In the genomic region with DNA sequence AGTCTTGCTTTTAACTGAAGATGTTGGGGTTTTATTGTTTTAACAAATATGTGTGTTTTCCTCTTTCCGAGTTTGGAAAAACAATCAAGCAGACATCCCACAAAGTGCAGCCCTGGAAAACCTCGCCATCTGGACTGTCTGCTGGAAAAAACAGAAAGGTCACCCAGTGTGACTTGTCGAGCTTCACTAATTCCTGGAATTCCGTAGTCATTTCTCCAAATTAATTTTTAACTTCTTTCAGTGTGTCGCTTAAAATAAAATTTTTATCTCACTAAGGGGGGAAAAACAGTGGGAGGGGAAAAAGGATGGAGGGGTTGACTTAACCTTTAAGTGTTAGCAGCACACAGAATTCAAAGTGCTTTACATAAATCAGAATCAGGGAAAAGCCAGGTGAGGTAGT, we compare ENCODE assay signal across 18 mouse cellular contexts. TPM values are rescaled to one million over a fixed set of nuclear protein-coding genes. Genes with fewer than 3 reads are reported as not detected.
DNase-seq lines count a peak whose midpoint lies in the region; ATAC-seq and TF ChIP-seq lines count a peak whose summit lies in the region.
"Had no signal": no experiment of that assay in that cellular context is flagged by ENCODE, and none has a peak within 500 bp of the region (broad histone marks: within the 10 kb centered on the region; RNA-seq: fewer than 3 reads in every experiment).

No protein-coding gene starts in this region.

- no peak overlapping the region for H3K4me3 ChIP-seq in liver, adult 2 months (ENCODE audit: insufficient read depth, low read depth, low read length)
- no peak overlapping the region for H3K4me3 ChIP-seq in liver, postnatal 0 days (ENCODE audit: low read depth, low read length)
- H3K4me3 ChIP-seq in kidney, embryonic 15.5 days (replicated peaks) = no peak overlapping the region
- no peak overlapping the region for H3K4me3 ChIP-seq in limb, embryonic 12.5 days (replicated peaks)
- H3K4me3 ChIP-seq: embryonic facial prominence, embryonic 10.5 days; erythroblast, embryonic 14.5 days; forebrain, embryonic 15.5 days; heart, embryonic 13.5 days had no signal

- no peak for TF ChIP-seq POLR2A in liver, adult 2 months (IDR thresholded peaks at IDR 0.05; ENCODE audit: extremely low read depth, insufficient read depth, low read length)

- no peak for TF ChIP-seq EP300 in liver, postnatal 0 days (IDR thresholded peaks at IDR 0.05; ENCODE audit: low read depth)

- H3K4me2 ChIP-seq in liver, postnatal 0 days (ENCODE audit: low read depth, low read length) = no peak overlapping the region
- peak overlapping the region; percentile 20 for H3K4me2 ChIP-seq in kidney, embryonic 15.5 days
- H3K4me2 ChIP-seq in limb, embryonic 12.5 days = no peak overlapping the region
- H3K4me2 ChIP-seq: forebrain, embryonic 15.5 days; heart, embryonic 13.5 days; liver, embryonic 11.5 days had no signal

- peak overlapping the region; percentile 34; the same call in 1 of the 2 replicates for H3K9ac ChIP-seq in liver, adult 2 months (ENCODE audit: low read depth, low read length)
- H3K9ac ChIP-seq in liver, postnatal 0 days (replicated peaks) = no peak overlapping the region
- H3K9ac ChIP-seq in kidney, embryonic 15.5 days = no peak overlapping the region
- H3K9ac ChIP-seq in limb, embryonic 12.5 days (replicated peaks) = no peak overlapping the region
- H3K9ac ChIP-seq: forebrain, embryonic 15.5 days; heart, embryonic 13.5 days had no signal

- TF ChIP-seq CTCF in liver, adult 2 months (IDR thresholded peaks at IDR 0.05; ENCODE audit: low read depth, low read length) = no peak
- no peak for TF ChIP-seq CTCF in liver, postnatal 0 days (IDR thresholded peaks at IDR 0.05; ENCODE audit: low read depth)

- WGBS in liver, adult 2 months = 6% methylated on average over 5 of the region's 5 CpGs
- WGBS in liver, postnatal 0 days (ENCODE audit: insufficient replicate concordance) = 38% methylated on average over 5 of the region's 5 CpGs
- WGBS in kidney, embryonic 15.5 days = 5% methylated on average over 5 of the region's 5 CpGs
- WGBS in limb, embryonic 12.5 days = 33% methylated on average over 5 of the region's 5 CpGs

- H3K79me2 ChIP-seq in liver, adult 2 months (ENCODE audit: control insufficient read depth, insufficient read depth, low read length) = no peaks in the 10 kb centered on the region

- no peak for ATAC-seq in liver, postnatal 0 days
- ATAC-seq in kidney, embryonic 15.5 days (replicated peaks; ENCODE audit: low FRiP score) = peak; percentile 63
- no peak for ATAC-seq in limb, embryonic 12.5 days (ENCODE audit: insufficient number of reproducible peaks, insufficient read depth, low FRiP score, low TSS enrichment, low read depth)
- ATAC-seq: forebrain, embryonic 15.5 days had no signal

- peak; percentile 81 for DNase-seq in liver, adult 2 months (ENCODE audit: extremely low read depth, low read depth, low spot score)
- no peak for DNase-seq in liver, postnatal 0 days
- DNase-seq in kidney, adult 18-20 months = peak; percentile 40
- DNase-seq in frontal cortex, adult 2 months (ENCODE audit: extremely low spot score in 1 of 2, low spot score in 1 of 2) = no peak
- DNase-seq in thymus, postnatal 0 days (ENCODE audit: low spot score) = no peak
- DNase-seq: adrenal gland, postnatal 14 days; cerebellum, adult 8-10 months; heart, postnatal 4 days; midbrain, embryonic 14.5 days had no signal

- peaks cover 20% of the 10 kb centered on the region for H3K4me1 ChIP-seq in liver, adult 2 months (ENCODE audit: control insufficient read depth, insufficient read depth, low read length)
- peaks cover 27% of the 10 kb centered on the region for H3K4me1 ChIP-seq in liver, postnatal 0 days (ENCODE audit: insufficient read depth)
- H3K4me1 ChIP-seq in kidney, embryonic 15.5 days = peaks cover 45% of the 10 kb centered on the region
- H3K4me1 ChIP-seq in limb, embryonic 12.5 days (replicated peaks) = peaks cover 11% of the 10 kb centered on the region; the same call in 1 of the 2 replicates
- H3K4me1 ChIP-seq: forebrain, embryonic 15.5 days had no signal

- peak overlapping the region; percentile 67 for H3K27ac ChIP-seq in liver, adult 2 months (replicated peaks; ENCODE audit: insufficient read depth, low read depth, low read length)
- H3K27ac ChIP-seq in liver, postnatal 0 days (ENCODE audit: low read depth) = no peak overlapping the region
- H3K27ac ChIP-seq in kidney, embryonic 15.5 days = peak overlapping the region; percentile 83
- H3K27ac ChIP-seq in limb, embryonic 12.5 days = 0 out of 2 replicates have a peak overlapping the region, but pooled peaks have one; percentile 7
- H3K27ac ChIP-seq: forebrain, embryonic 15.5 days; heart, embryonic 13.5 days; macrophage had no signal

- H3K36me3 ChIP-seq in liver, adult 2 months (ENCODE audit: control insufficient read depth, insufficient read depth, low read length) = no peaks in the 10 kb centered on the region
- H3K36me3 ChIP-seq in liver, postnatal 0 days (replicated peaks; ENCODE audit: insufficient read depth, low read length) = no peaks in the 10 kb centered on the region
- no peaks in the 10 kb centered on the region for H3K36me3 ChIP-seq in kidney, embryonic 15.5 days
- no peaks in the 10 kb centered on the region for H3K36me3 ChIP-seq in limb, embryonic 12.5 days
- H3K36me3 ChIP-seq: embryonic facial prominence, embryonic 10.5 days; forebrain, embryonic 15.5 days; G1E; heart, embryonic 13.5 days had no signal

- H3K27me3 ChIP-seq in liver, adult 2 months (ENCODE audit: control insufficient read depth, insufficient read depth, low read length) = no peaks in the 10 kb centered on the region
- no peaks in the 10 kb centered on the region for H3K27me3 ChIP-seq in liver, postnatal 0 days (ENCODE audit: insufficient read depth, low read length)
- no peaks in the 10 kb centered on the region for H3K27me3 ChIP-seq in kidney, embryonic 15.5 days
- no peaks in the 10 kb centered on the region for H3K27me3 ChIP-seq in limb, embryonic 12.5 days
- H3K27me3 ChIP-seq: forebrain, embryonic 15.5 days; heart, embryonic 13.5 days had no signal

- peaks cover 4% of the 10 kb centered on the region for H3K9me3 ChIP-seq in liver, postnatal 0 days (ENCODE audit: low read length)
- no peaks in the 10 kb centered on the region for H3K9me3 ChIP-seq in kidney, embryonic 15.5 days (replicated peaks)
- peaks cover 6% of the 10 kb centered on the region; the same call in 1 of the 2 replicates for H3K9me3 ChIP-seq in limb, embryonic 12.5 days
- H3K9me3 ChIP-seq: forebrain, embryonic 15.5 days had no signal

RNA-seq across cellular contexts. Expression of a gene that starts 39.8 kb away (rescaled TPM):
- 0.07 TPM in 1 of 2 replicates, not detected in the other for total RNA-seq in liver, adult 2 months (2014; rRNA removed)
- not detected in 2 replicates for polyA plus RNA-seq in liver, adult 2 months (2012; rRNA removed)
- 0.05 and 0.08 TPM in 2 replicates for polyA plus RNA-seq in liver, postnatal 0 days (2015; fragmentation: Nextera tagmentation; extraction: Ambion mirVana)
- polyA plus RNA-seq in kidney, embryonic 15.5 days (2015; fragmentation: Nextera tagmentation; extraction: Ambion mirVana) = 12.3 and 13.1 TPM in 2 replicates
- polyA plus RNA-seq in limb, embryonic 12.5 days (2016; fragmentation: Nextera tagmentation; extraction: Ambion mirVana) = 0.12 and 0.21 TPM in 2 replicates
- polyA plus RNA-seq in frontal cortex, adult 2 months (2012; rRNA removed) = 0.59 and 0.92 TPM in 2 replicates
- polyA plus RNA-seq in thymus, postnatal 0 days (2015; fragmentation: Nextera tagmentation; extraction: Ambion mirVana) = 0.03 and 0.08 TPM in 2 replicates
- polyA plus RNA-seq: erythroblast, embryonic 14.5 days; G1E; liver, embryonic 11.5 days; macrophage had no signal

Comparison
In these comparisons a context has a peak if more than half of its experiments do, and no peak if none do; other contexts are left out.
1. DNase-seq: peak in liver, adult 2 months (single experiment) and kidney, adult 18-20 months (single experiment); none in liver, postnatal 0 days (single experiment), frontal cortex, adult 2 months (0 of 2) and thymus, postnatal 0 days (single experiment).